Mouse (Mus musculus) embryonic facial prominence, embryonic 13.5 days (tissue): Measurements from ENCODE around the gene Snrk. TPM values are rescaled to one million over a fixed set of nuclear protein-coding genes. Genes with fewer than 3 reads are reported as not detected.

Experiments
- ATAC-seq: fragments of 200-750 bp; cut with Nextera tagmentation; 2 replicates; pipeline ENCODE4 v1.8.0; 2017; ENCODE audit warnings: low read depth; ENCODE audit not compliant: insufficient number of reproducible peaks, insufficient read depth, low FRiP score, low TSS enrichment
- H3K27ac ChIP-seq: fragments of 300-500 bp; sonication (generic); 2 replicates; pipeline ENCODE4 v1.5.1; 2015; ENCODE audit warnings: moderate library complexity, mild to moderate bottlenecking, inconsistent platforms
- H3K27me3 ChIP-seq: fragments of 300-500 bp; sonication (generic); 2 replicates; pipeline ENCODE4 v1.6.1; 2015; ENCODE audit warnings: mild to moderate bottlenecking, inconsistent platforms
- H3K36me3 ChIP-seq: fragments of 300-500 bp; sonication (generic); 2 replicates; pipeline ENCODE4 v1.6.1; 2015; ENCODE audit warnings: mild to moderate bottlenecking, inconsistent platforms
- H3K4me1 ChIP-seq: fragments of 300-500 bp; sonication (generic); 2 replicates; pipeline ENCODE4 v1.6.1; 2015; ENCODE audit warnings: inconsistent platforms
- H3K4me2 ChIP-seq: fragments of 300-500 bp; sonication (generic); 2 replicates; pipeline ENCODE4 v1.6.1; 2015; ENCODE audit warnings: moderate library complexity, mild to moderate bottlenecking, inconsistent platforms
- H3K4me3 ChIP-seq: fragments of 300-500 bp; sonication (generic); 2 replicates; pipeline ENCODE4 v1.5.1; 2015; ENCODE audit warnings: mild to moderate bottlenecking, inconsistent platforms
- H3K9ac ChIP-seq: fragments of 300-500 bp; sonication (generic); 2 replicates; pipeline ENCODE4 v1.6.1; 2015; ENCODE audit warnings: mild to moderate bottlenecking, inconsistent platforms
- H3K9me3 ChIP-seq: fragments of 300-500 bp; sonication (generic); 2 replicates; pipeline ENCODE4 v1.6.1; 2016; ENCODE audit warnings: inconsistent platforms
- WGBS: fragments of 180-500 bp; shearing (Covaris S2); methylation state at CpG from one replicate; pipeline ENCODE4 v1.1.7; 2015; ENCODE audit warnings: mixed read lengths; 5-methylcytosine and 5-hydroxymethylcytosine counted together
- polyA plus RNA-seq: library from polyadenylated mRNA; unstranded; fragments of >200 nt; fragmentation: Nextera tagmentation; extraction: Ambion mirVana; gene quantifications from 2 replicates; pipeline ENCODE4 v1.2.1, GENCODE M21; 2015

Snrk gene
- polyA plus RNA-seq, 1 experiment from 2014 or later, result 54.2 TPM

DNA sequence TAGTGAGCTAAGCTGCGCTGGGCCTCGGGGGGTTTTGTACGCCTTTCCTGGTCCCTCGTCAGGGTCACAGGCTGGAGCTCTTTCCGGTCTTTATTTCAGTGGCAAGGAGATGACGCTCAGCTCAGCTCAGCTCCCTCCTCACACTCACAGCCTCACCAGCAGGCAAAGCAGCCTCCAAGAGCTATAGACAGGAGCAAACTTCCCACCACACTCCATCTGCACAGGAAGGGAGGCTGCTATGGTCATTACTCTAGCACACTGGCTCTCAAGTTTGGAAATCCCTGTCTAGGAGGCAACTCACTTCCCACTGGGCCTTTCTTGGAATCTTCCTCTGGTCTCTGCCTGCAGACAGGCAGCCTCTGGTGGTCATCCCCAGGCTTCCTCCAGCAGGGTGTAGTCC, 68.9 kb downstream of the Snrk start:
- H3K9me3 ChIP-seq, result no peaks in the 10 kb centered on the region
- no peak overlapping the region for H3K4me2 ChIP-seq
- ATAC-seq, result no peak
- no peaks in the 10 kb centered on the region for H3K36me3 ChIP-seq
- WGBS, result 45% methylated on average over 6 of the region's 6 CpGs
- no peak overlapping the region for H3K4me3 ChIP-seq
- H3K27me3 ChIP-seq, result no peaks in the 10 kb centered on the region
- no peak overlapping the region for H3K9ac ChIP-seq
- H3K4me1 ChIP-seq, result peaks cover 6% of the 10 kb centered on the region; the same call in 1 of the 2 replicates
- H3K27ac ChIP-seq, result no peak overlapping the region; the same call in 1 of the 2 replicates

DNA sequence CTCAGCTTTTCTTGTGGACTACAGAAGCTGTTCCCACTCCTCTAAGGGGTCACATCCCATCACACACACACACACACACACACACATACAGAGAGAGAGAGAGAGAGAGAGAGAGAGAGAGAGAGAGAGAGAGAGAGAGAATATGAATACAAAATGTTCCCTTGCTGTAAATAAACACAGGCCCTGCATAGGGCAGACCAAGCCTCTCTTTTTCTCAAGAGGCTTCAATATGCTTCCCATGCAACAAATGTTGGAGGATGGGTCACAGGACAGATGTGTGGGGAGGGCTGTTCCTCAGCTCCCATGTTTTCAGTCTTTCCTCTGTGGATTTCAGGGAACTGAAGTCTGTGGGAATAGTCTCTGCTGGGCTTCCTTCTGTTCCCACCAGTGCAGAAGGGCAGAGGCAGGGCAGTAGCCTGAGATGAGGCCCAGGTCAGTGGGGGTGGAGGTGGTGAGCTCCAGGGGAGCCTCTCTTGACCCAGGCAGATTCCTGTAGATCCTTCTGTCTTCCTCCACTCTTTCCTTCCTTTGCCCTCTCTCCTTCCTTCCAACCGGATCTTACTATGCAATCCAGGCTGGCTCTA, 69.7 kb downstream of the Snrk start:
- H3K36me3 ChIP-seq, result no peaks in the 10 kb centered on the region
- 71% methylated on average over 1 of the region's 1 CpGs for WGBS
- no peak overlapping the region for H3K9ac ChIP-seq
- no peak for ATAC-seq
- no peak overlapping the region for H3K27ac ChIP-seq
- no peaks in the 10 kb centered on the region for H3K27me3 ChIP-seq
- no peak overlapping the region for H3K4me3 ChIP-seq
- H3K4me1 ChIP-seq, result peaks cover 6% of the 10 kb centered on the region; the same call in 1 of the 2 replicates
- no peaks in the 10 kb centered on the region for H3K9me3 ChIP-seq
- H3K4me2 ChIP-seq, result no peak overlapping the region

- no peaks in the 10 kb centered on the region for H3K9me3 ChIP-seq
- H3K36me3 ChIP-seq, result no peaks in the 10 kb centered on the region
- H3K4me2 ChIP-seq, result no peak overlapping the region
- WGBS, result 80% methylated on average over 7 of the region's 7 CpGs
- peaks cover 6% of the 10 kb centered on the region; the same call in 1 of the 2 replicates for H3K4me1 ChIP-seq
- no peak overlapping the region for H3K27ac ChIP-seq
- H3K27me3 ChIP-seq, result no peaks in the 10 kb centered on the region
- no peak overlapping the region for H3K4me3 ChIP-seq
- ATAC-seq, result no peak
- no peak overlapping the region for H3K9ac ChIP-seq
Measured at GRCm38 (mm10) chr9:122187451-122187921, 70.4 kb downstream of the Snrk start.

DNA sequence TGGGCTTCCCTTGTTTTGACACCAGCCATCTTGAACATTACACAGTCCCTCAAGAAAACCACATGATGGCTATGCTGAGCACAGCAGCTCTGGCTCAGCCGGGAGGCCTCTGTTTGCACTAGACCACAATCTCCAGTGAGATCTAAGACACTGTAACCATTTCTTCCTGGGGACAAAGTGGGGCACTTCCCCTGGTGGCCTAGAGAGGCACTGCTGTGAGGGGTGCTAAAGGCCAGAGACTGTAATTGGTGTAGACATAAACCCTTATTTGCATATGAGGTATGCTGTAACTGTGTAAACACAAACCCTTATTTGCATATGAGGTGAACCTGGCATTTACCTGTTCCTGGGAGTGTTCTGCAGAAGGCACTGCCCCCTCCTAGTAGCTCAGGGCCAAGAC, 71.7 kb downstream of the Snrk start:
- H3K4me3 ChIP-seq, result no peak overlapping the region
- ATAC-seq, result no peak
- peaks cover 11% of the 10 kb centered on the region; the same call in 1 of the 2 replicates for H3K4me1 ChIP-seq
- no peaks in the 10 kb centered on the region for H3K9me3 ChIP-seq
- no peak overlapping the region for H3K27ac ChIP-seq
- H3K9ac ChIP-seq, result no peak overlapping the region
- 38% methylated on average over 1 of the region's 1 CpGs for WGBS
- no peaks in the 10 kb centered on the region for H3K36me3 ChIP-seq
- no peaks in the 10 kb centered on the region for H3K27me3 ChIP-seq
- no peak overlapping the region for H3K4me2 ChIP-seq

- H3K9ac ChIP-seq, result peak overlapping the region; percentile 44; the same call in 1 of the 2 replicates
- peaks cover 11% of the 10 kb centered on the region; the same call in 1 of the 2 replicates for H3K4me1 ChIP-seq
- H3K27me3 ChIP-seq, result no peaks in the 10 kb centered on the region
- no peaks in the 10 kb centered on the region for H3K36me3 ChIP-seq
- H3K27ac ChIP-seq, result no peak overlapping the region
- no peak for ATAC-seq
- 59% methylated on average over 5 of the region's 5 CpGs for WGBS
- H3K4me2 ChIP-seq, result no peak overlapping the region
- no peak overlapping the region for H3K4me3 ChIP-seq
- H3K9me3 ChIP-seq, result no peaks in the 10 kb centered on the region
Measured at GRCm38 (mm10) chr9:122193361-122193760, 76.3 kb downstream of the Snrk start.

- H3K4me1 ChIP-seq, result peaks cover 11% of the 10 kb centered on the region; the same call in 1 of the 2 replicates
- 0 out of 2 replicates have a peak, but pooled peaks cover 2% of the 10 kb centered on the region for H3K36me3 ChIP-seq
- no peak for ATAC-seq
- no peak overlapping the region for H3K4me2 ChIP-seq
- H3K4me3 ChIP-seq, result no peak overlapping the region
- H3K9ac ChIP-seq, result no peak overlapping the region
- no peaks in the 10 kb centered on the region for H3K27me3 ChIP-seq
- WGBS, result 82% methylated on average over 5 of the region's 5 CpGs
- no peak overlapping the region for H3K27ac ChIP-seq
- H3K9me3 ChIP-seq, result no peaks in the 10 kb centered on the region
Measured at GRCm38 (mm10) chr9:122193823-122194222, 76.8 kb downstream of the Snrk start.

DNA sequence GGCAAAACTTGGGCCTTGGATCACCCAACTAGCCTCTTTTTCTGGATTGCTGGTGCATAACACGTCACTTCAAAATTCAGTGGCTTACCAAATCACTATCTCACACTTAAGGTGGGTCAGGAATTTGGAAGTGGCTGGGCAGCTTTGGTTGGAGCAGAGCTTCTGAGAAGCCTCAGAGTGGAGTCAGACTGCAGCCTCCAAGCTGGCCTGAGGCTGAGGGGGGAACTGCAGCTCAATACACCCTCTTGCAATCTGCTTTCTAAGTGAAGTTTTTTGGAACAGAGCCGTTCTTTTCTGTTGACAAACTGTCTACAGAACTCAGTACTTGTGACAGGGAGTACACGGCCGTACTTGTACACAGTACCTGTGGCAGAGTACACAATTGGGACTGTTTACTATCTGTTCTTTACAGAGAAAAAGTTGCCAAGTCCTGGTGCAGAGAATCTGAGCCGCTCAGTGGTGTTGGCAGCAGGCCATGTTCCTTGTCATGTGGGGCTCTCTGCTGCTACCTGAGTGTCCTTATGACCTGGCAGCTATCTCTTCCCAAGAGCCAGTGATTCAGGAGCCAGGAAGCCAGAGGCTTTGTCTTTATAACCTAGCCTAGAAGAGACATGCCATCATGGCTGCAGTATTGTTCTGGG, 78.1 kb downstream of the Snrk start:
- Histone ChIP-seq H3K9ac (no peak overlapping the region), H3K27me3 (no peaks in the 10 kb centered on the region), H3K4me1 (peaks cover 11% of the 10 kb centered on the region; the same call in 1 of the 2 replicates), H3K36me3 (0 out of 2 replicates have a peak, but pooled peaks cover 2% of the 10 kb centered on the region), H3K9me3 (no peaks in the 10 kb centered on the region), H3K4me2 (no peak overlapping the region), H3K4me3 (no peak overlapping the region), H3K27ac (no peak overlapping the region)
- WGBS, result 80% methylated on average over 5 of the region's 5 CpGs
- ATAC-seq, result no peak

GRCm38 (mm10) chr9:122197021-122197420, 80.0 kb downstream of the Snrk start:
- H3K27ac ChIP-seq, result no peak overlapping the region
- H3K4me3 ChIP-seq, result no peak overlapping the region
- no peaks in the 10 kb centered on the region for H3K9me3 ChIP-seq
- WGBS, result 70% methylated on average over 5 of the region's 5 CpGs
- no peak overlapping the region for H3K9ac ChIP-seq
- H3K27me3 ChIP-seq, result no peaks in the 10 kb centered on the region
- H3K4me2 ChIP-seq, result no peak overlapping the region
- ATAC-seq, result no peak
- peaks cover 11% of the 10 kb centered on the region; the same call in 1 of the 2 replicates for H3K4me1 ChIP-seq
- 0 out of 2 replicates have a peak, but pooled peaks cover 2% of the 10 kb centered on the region for H3K36me3 ChIP-seq

DNA sequence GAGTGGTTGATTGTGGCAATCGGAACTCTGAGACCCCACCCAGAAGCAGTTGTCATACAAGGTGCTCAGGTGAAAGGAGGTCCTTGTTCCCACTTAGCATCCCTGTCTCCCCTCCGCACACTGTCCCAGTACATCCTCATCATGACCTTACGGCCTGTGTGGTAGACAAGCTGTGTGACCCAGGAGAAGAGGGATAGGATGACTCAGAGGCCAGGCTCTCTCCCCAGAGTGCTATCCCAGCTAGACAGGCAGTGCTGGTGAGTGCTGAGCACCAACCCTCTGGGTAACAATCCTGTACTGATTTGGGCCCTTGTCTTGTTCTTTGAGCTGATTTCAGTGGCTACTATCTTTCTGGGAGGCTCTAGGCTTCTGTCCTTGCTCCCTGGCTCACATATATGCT, 81.6 kb downstream of the Snrk start:
- no peak overlapping the region for H3K4me3 ChIP-seq
- ATAC-seq, result no peak
- 90% methylated on average over 3 of the region's 3 CpGs for WGBS

GRCm38 (mm10) chr9:122199253-122199652, 82.2 kb downstream of the Snrk start:
- Histone ChIP-seq H3K4me3 (no peak overlapping the region), H3K9me3 (no peaks in the 10 kb centered on the region), H3K36me3 (0 out of 2 replicates have a peak, but pooled peaks cover 2% of the 10 kb centered on the region), H3K4me2 (no peak overlapping the region), H3K4me1 (0 out of 2 replicates have a peak, but pooled peaks cover 6% of the 10 kb centered on the region), H3K9ac (no peak overlapping the region), H3K27me3 (no peaks in the 10 kb centered on the region), H3K27ac (no peak overlapping the region)
- WGBS, result 34% methylated on average over 6 of the region's 6 CpGs
- ATAC-seq, result no peak

More for the DNA sequence above, 81.6 kb downstream of the Snrk start:
- Histone ChIP-seq H3K27ac (no peak overlapping the region), H3K9ac (no peak overlapping the region), H3K4me1 (peaks cover 8% of the 10 kb centered on the region; the same call in 1 of the 2 replicates), H3K27me3 (no peaks in the 10 kb centered on the region), H3K4me2 (no peak overlapping the region), H3K36me3 (0 out of 2 replicates have a peak, but pooled peaks cover 2% of the 10 kb centered on the region), H3K9me3 (no peaks in the 10 kb centered on the region)

GRCm38 (mm10) chr9:122204508-122204907, 87.4 kb downstream of the Snrk start:
- 67% methylated on average over 7 of the region's 7 CpGs for WGBS
- Histone ChIP-seq H3K27ac (no peak overlapping the region), H3K9me3 (no peaks in the 10 kb centered on the region), H3K9ac (no peak overlapping the region), H3K27me3 (no peaks in the 10 kb centered on the region), H3K4me3 (no peak overlapping the region), H3K4me1 (peaks cover 5% of the 10 kb centered on the region; the same call in 1 of the 2 replicates), H3K36me3 (no peaks in the 10 kb centered on the region), H3K4me2 (no peak overlapping the region)
- no peak for ATAC-seq
